Mouse (Mus musculus) stomach, embryonic 16.5 days (tissue): Measurements from ENCODE around the gene Mon2. TPM values are rescaled to one million over a fixed set of nuclear protein-coding genes. Genes with fewer than 3 reads are reported as not detected.

Experiments
- ATAC-seq: fragments of 200-750 bp; cut with Nextera tagmentation; 2 replicates; pipeline ENCODE4 v1.8.0; 2017; ENCODE audit warnings: moderate number of reproducible peaks, moderate TSS enrichment; ENCODE audit not compliant: insufficient read depth, low FRiP score
- H3K27ac ChIP-seq: fragments of 300-500 bp; sonication (generic); 2 replicates; pipeline ENCODE4 v1.5.1; 2014; ENCODE audit warnings: low read length
- H3K27me3 ChIP-seq: fragments of 300-500 bp; sonication (generic); 2 replicates; pipeline ENCODE4 v1.6.1; 2014; ENCODE audit warnings: low read length, control low read depth, mixed read lengths; ENCODE audit not compliant: control insufficient read depth, insufficient read depth
- H3K36me3 ChIP-seq: fragments of 300-500 bp; sonication (generic); 2 replicates; pipeline ENCODE4 v1.6.1; 2014; ENCODE audit warnings: low read length; ENCODE audit not compliant: control insufficient read depth, insufficient read depth
- H3K4me1 ChIP-seq: fragments of 300-500 bp; sonication (generic); 2 replicates; pipeline ENCODE4 v1.6.1; 2014; ENCODE audit warnings: low read length, control low read depth, mixed read lengths; ENCODE audit not compliant: control insufficient read depth, insufficient read depth
- H3K4me2 ChIP-seq: fragments of 300-500 bp; sonication (generic); 2 replicates; pipeline ENCODE4 v1.6.1; 2014; ENCODE audit warnings: low read depth, low read length, mixed read lengths
- H3K4me3 ChIP-seq: fragments of 300-500 bp; sonication (generic); replicated peaks from 2 replicates; pipeline ENCODE4 v1.5.1; 2014; ENCODE audit warnings: mild to moderate bottlenecking, low read length
- H3K9ac ChIP-seq: fragments of 300-500 bp; sonication (generic); 2 replicates; pipeline ENCODE4 v1.6.1; 2014; ENCODE audit warnings: low read length
- H3K9me3 ChIP-seq: fragments of 300-500 bp; sonication (generic); replicated peaks from 2 replicates; pipeline ENCODE4 v1.6.1; 2016; ENCODE audit warnings: low read length, control low read depth; ENCODE audit not compliant: control insufficient read depth
- WGBS: fragments of 180-500 bp; shearing (Covaris S2); extraction: QIAGEN DNeasy Blood & Tissue Kit; methylation state at CpG from one replicate; pipeline ENCODE4 v1.1.7; 2014; 5-methylcytosine and 5-hydroxymethylcytosine counted together
- polyA plus RNA-seq: library from polyadenylated mRNA; unstranded; fragments of >200 nt; fragmentation: Nextera tagmentation; extraction: Ambion mirVana; gene quantifications from 2 replicates; pipeline ENCODE4 v1.2.1, GENCODE M21; 2015

The Mon2 gene
- polyA plus RNA-seq, 1 experiment from 2014 or later, result 15.4 TPM

DNA sequence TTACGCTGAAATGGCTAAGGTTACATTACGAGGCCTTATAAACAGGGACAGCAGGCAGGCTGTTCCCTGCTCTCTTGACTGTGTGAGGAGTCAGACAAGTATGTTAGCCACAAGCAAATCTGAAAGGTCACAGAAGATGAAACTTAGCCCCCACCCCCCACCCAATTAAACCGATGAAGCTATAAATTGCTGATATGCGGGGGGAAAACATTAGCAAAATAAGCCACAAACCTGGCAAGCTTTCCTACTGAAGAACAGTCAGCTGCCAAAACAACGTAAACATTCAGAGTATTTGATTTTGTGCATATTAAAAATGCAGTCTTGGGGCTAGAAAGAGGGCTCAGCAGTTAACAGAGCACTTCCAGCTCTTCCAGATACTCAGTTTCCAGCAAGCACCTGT lies 31.8 kb upstream of the Mon2 start:
- Histone ChIP-seq H3K4me2 (no peak overlapping the region), H3K9ac (no peak overlapping the region), H3K4me1 (no peaks in the 10 kb centered on the region; the same call in 1 of the 2 replicates), H3K4me3 (no peak overlapping the region), H3K9me3 (no peaks in the 10 kb centered on the region), H3K27me3 (no peaks in the 10 kb centered on the region), H3K36me3 (no peaks in the 10 kb centered on the region), H3K27ac (no peak overlapping the region)
- 84% methylated on average over 5 of the region's 5 CpGs for WGBS
- ATAC-seq, result no peak

DNA sequence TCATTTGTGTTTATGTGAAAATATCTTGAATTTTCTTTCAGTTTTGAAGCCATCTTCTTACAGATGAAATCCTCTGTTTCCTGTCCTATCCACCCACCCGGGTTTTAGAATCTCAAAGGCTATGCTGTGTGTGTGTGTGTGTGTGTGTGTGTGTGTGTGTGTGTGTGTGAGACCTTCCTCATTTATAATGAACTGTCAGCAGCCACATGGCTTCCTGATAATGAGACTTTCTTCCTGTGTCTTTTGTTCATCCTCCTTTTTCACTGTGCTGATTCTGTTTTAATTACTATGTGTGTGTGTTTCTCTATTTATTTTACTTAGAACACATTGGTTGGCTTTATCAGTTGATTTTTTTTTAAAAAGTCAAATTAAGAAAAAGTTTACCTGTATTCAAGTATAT lies 25.0 kb upstream of the Mon2 start:
- H3K36me3 ChIP-seq, result no peaks in the 10 kb centered on the region
- no peak overlapping the region for H3K27ac ChIP-seq
- no peaks in the 10 kb centered on the region for H3K4me1 ChIP-seq
- H3K9ac ChIP-seq, result no peak overlapping the region
- H3K4me3 ChIP-seq, result no peak overlapping the region
- H3K4me2 ChIP-seq, result no peak overlapping the region
- no peaks in the 10 kb centered on the region for H3K27me3 ChIP-seq
- no peak for ATAC-seq
- 50% methylated on average over 1 of the region's 1 CpGs for WGBS
- H3K9me3 ChIP-seq, result no peaks in the 10 kb centered on the region

DNA sequence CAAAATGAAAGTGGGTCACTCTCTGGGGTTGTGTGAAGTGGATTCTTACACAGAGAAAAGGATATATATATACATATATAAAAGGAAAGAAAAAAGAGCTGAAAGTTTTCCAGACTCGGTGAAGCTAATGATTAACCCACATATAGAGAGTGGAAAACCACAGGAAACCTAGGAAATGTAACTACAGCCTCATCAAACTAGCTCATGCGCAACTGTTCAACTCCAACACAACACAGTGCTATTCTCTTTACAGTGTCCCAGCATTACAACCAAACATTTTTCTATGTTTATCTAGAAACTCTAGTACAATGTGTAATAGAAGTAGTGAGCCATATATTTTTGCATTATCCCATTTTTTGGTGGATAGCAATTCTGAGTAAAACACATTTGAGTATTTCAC lies 24.3 kb upstream of the Mon2 start:
- Histone ChIP-seq H3K27ac (no peak overlapping the region), H3K4me2 (no peak overlapping the region), H3K27me3 (no peaks in the 10 kb centered on the region), H3K4me1 (no peaks in the 10 kb centered on the region), H3K9ac (no peak overlapping the region), H3K36me3 (no peaks in the 10 kb centered on the region), H3K4me3 (no peak overlapping the region), H3K9me3 (no peaks in the 10 kb centered on the region)
- WGBS, result 81% methylated on average over 2 of the region's 2 CpGs
- no peak for ATAC-seq

DNA sequence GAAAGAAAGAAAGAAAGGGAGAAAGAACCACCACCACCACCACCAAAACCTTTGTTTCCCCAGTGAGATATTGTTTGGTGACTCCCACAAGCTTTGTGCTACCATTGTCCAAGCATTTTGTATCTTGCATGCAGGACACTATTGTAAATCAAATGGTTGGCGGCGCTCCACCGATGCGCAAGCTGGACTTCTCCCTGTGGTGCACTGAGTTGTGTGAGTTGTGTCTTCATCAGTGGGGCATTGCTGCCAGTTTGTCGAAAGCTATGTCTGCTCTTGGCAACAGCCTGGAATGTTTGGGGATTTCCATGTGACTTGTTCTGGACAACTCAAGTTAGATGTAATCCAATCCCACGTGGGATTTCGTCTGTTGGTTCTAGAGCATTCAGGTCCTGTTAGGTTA lies 18.2 kb upstream of the Mon2 start:
- 85% methylated on average over 7 of the region's 7 CpGs for WGBS
- Histone ChIP-seq H3K36me3 (no peaks in the 10 kb centered on the region), H3K9me3 (no peaks in the 10 kb centered on the region), H3K27ac (no peak overlapping the region), H3K9ac (no peak overlapping the region), H3K4me1 (no peaks in the 10 kb centered on the region), H3K4me3 (no peak overlapping the region), H3K27me3 (no peaks in the 10 kb centered on the region), H3K4me2 (no peak overlapping the region)
- no peak for ATAC-seq

DNA sequence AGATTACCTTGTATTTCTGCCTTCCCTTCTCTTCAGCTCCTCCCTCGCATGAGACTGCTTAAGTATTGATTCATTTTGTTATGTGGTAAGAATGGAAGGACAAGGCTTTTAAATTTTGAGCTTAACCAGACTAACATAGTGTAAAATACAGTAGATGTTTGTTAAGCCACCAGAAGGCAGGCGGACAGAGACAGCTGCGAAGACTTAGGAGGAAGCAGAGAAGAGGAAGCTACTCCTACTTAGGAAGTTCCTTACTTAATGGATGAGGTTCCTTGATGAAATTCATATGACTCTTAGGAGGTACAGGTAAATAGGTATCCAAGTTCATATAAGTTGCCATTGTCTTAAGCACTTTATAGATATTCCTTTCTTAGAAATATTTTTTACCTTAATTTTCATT lies 16.3 kb upstream of the Mon2 start:
- Histone ChIP-seq H3K27ac (no peak overlapping the region), H3K9ac (no peak overlapping the region), H3K9me3 (no peaks in the 10 kb centered on the region), H3K4me1 (no peaks in the 10 kb centered on the region), H3K27me3 (no peaks in the 10 kb centered on the region), H3K4me3 (no peak overlapping the region), H3K36me3 (no peaks in the 10 kb centered on the region), H3K4me2 (no peak overlapping the region)
- 63% methylated on average over 3 of the region's 3 CpGs for WGBS
- ATAC-seq, result no peak

DNA sequence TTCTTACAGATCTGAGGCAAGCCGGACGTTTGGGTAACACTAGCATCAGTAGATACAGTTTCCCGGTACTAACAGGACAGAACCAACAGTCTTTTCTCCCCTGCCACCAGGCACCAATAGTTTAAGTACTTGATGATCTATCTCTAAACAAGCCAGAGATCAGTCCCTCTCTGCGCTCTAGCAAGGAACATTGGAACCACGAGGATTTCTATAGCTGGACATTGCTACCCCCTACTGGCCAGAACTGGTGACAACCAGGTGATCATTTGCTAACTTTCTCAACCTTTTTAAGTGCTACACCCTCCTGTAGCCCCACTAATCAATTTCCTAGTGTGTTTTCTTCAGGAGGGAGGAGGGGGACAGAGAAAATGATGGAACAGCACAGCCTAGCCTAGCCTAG lies 15.4 kb upstream of the Mon2 start:
- Histone ChIP-seq H3K27me3 (no peaks in the 10 kb centered on the region), H3K4me2 (no peak overlapping the region), H3K4me1 (no peaks in the 10 kb centered on the region), H3K9ac (no peak overlapping the region), H3K36me3 (no peaks in the 10 kb centered on the region), H3K4me3 (no peak overlapping the region), H3K9me3 (no peaks in the 10 kb centered on the region), H3K27ac (no peak overlapping the region)
- ATAC-seq, result no peak
- WGBS, result 28% methylated on average over 5 of the region's 5 CpGs

DNA sequence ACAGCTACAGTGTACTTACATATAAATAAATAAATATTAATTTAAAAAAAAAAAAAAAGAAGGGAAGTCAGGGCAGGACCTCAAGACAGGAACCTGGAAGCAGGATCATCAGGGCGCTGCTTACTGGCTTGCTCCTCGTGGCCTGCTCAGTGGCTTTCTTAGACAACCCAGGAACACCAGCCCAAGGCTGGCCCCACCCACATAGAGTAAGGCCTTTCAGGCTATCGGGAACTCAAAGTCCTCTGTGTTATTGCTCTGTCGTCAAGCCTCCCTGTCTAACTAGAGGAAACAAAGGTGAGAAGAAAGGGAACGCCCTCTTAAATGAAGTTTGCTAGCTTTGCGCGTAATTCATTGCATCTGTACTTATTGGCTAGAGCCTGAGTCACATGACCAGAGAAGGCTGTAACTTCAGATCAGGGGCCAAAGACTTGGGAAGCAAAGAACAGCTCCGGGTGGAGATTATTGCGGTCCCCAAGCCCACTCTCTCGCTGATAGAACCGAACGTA lies 13.2 kb upstream of the Mon2 start:
- ATAC-seq, result peak; percentile 68; the same call in 1 of the 2 replicates
- H3K27ac ChIP-seq, result no peak overlapping the region
- 78% methylated on average over 12 of the region's 12 CpGs for WGBS

DNA sequence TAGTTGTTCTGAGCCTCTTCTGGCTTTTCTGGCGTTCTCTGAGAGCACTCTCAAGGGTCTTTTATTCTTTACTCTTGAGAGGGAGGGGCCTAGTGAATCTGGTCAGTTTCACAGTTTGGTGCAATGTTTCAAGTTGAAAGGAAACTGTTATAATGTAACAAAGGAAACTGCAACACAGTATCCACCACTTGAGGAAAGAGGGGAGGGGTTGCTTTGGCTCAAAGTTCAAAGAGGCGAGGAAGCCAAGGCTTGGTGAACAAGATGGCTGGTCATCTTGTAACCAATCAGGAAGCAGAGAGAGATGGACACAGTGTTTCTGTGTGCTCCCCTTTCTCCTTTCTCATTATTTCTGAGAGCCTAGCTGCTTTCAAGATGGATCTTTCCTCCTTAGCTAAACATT lies 10.5 kb upstream of the Mon2 start:
- H3K4me3 ChIP-seq, result no peak overlapping the region

More for the DNA sequence above, 13.2 kb upstream of the Mon2 start:
- no peak overlapping the region for H3K9ac ChIP-seq
- H3K27me3 ChIP-seq, result no peaks in the 10 kb centered on the region
- no peak overlapping the region for H3K4me2 ChIP-seq
- no peak overlapping the region for H3K4me3 ChIP-seq
- H3K36me3 ChIP-seq, result no peaks in the 10 kb centered on the region
- no peaks in the 10 kb centered on the region for H3K9me3 ChIP-seq
- H3K4me1 ChIP-seq, result no peaks in the 10 kb centered on the region

DNA sequence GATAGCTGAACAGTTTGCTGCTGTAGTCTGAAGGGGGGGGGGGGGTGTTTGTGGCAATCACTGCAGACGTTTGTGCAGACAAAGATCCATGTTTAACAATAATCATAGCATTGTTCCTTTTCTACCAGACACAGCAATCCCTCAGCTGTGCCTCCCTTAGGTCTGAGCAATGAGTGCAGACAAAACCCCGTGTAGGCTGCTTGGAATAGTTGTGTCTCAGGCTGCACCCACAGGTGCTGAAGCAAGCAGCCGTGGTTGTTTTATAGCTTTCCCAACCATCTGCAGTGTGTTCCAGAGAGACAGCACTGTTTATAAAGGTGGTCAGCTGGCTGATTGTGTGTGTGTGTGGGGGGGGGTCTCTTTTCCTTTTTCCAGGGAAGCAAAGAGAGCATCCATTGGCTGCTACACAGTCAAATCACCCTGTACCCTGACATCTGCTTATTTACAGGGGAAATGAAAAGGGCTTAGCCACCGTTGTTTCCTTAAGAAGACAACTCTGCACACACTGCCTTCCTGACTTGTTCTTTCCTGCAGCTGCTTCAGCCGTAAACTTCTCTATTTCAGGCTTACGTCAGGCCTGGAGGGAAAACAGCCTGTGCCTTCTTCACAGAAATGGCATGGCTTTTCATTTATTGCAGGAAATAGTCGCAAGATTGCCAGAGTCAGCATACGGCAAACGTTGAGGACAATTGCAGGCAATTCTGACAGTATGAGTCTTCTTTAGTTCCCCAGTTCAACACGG lies 8.8 kb upstream of the Mon2 start:
- no peak for ATAC-seq
- Histone ChIP-seq H3K27me3 (no peaks in the 10 kb centered on the region), H3K9me3 (no peaks in the 10 kb centered on the region), H3K27ac (peak overlapping the region; percentile 29; the same call in 1 of the 2 replicates), H3K4me2 (no peak overlapping the region), H3K9ac (no peak overlapping the region), H3K4me1 (no peaks in the 10 kb centered on the region), H3K36me3 (no peaks in the 10 kb centered on the region), H3K4me3 (no peak overlapping the region)
- 41% methylated on average over 10 of the region's 10 CpGs for WGBS

More for the DNA sequence above, 10.5 kb upstream of the Mon2 start:
- Histone ChIP-seq H3K9me3 (no peaks in the 10 kb centered on the region), H3K4me2 (no peak overlapping the region), H3K27ac (no peak overlapping the region), H3K4me1 (no peaks in the 10 kb centered on the region), H3K27me3 (no peaks in the 10 kb centered on the region), H3K9ac (no peak overlapping the region), H3K36me3 (no peaks in the 10 kb centered on the region)
- 75% methylated on average over 2 of the region's 2 CpGs for WGBS
- ATAC-seq, result no peak
